Mouse (Mus musculus) forebrain, embryonic 12.5 days (tissue): ENCODE data around the gene Myo15b. TPM values are rescaled to one million over a fixed set of nuclear protein-coding genes. Genes with fewer than 3 reads are reported as not detected.

ENCODE experiments used
- ATAC-seq: fragments of 200-750 bp; cut with Nextera tagmentation; 2 replicates; pipeline ENCODE4 v1.8.0; 2017; ENCODE audit warnings: moderate TSS enrichment; ENCODE audit not compliant: low FRiP score
- H3K27ac ChIP-seq: fragments of 300-500 bp; sonication (generic); 2 replicates; pipeline ENCODE4 v1.5.1; 2016; ENCODE audit warnings: mild to moderate bottlenecking
- H3K27me3 ChIP-seq: fragments of 300-500 bp; sonication (generic); 2 replicates; pipeline ENCODE4 v1.6.1; 2016; ENCODE audit warnings: mild to moderate bottlenecking
- H3K36me3 ChIP-seq: fragments of 300-500 bp; sonication (generic); replicated peaks from 2 replicates; pipeline ENCODE4 v1.6.1; 2016; ENCODE audit warnings: mild to moderate bottlenecking
- H3K4me1 ChIP-seq: fragments of 300-500 bp; sonication (generic); 2 replicates; pipeline ENCODE4 v1.6.1; 2016
- H3K4me2 ChIP-seq: fragments of 300-500 bp; sonication (generic); 2 replicates; pipeline ENCODE4 v1.6.1; 2016; ENCODE audit warnings: mild to moderate bottlenecking, moderate library complexity
- H3K4me3 ChIP-seq: fragments of 300-500 bp; sonication (generic); replicated peaks from 2 replicates; pipeline ENCODE4 v1.5.1; 2016; ENCODE audit warnings: mild to moderate bottlenecking
- H3K9ac ChIP-seq: fragments of 300-500 bp; sonication (generic); 2 replicates; pipeline ENCODE4 v1.6.1; 2016; ENCODE audit warnings: mild to moderate bottlenecking
- H3K9me3 ChIP-seq: fragments of 300-500 bp; sonication (generic); 2 replicates; pipeline ENCODE4 v1.6.1; 2016
- WGBS: fragments of 180-500 bp; shearing (Covaris S2); methylation state at CpG from one replicate; pipeline ENCODE4 v1.1.7; 2016; 5-methylcytosine and 5-hydroxymethylcytosine counted together
- polyA plus RNA-seq: library from polyadenylated mRNA; unstranded; fragments of >200 nt; fragmentation: Nextera tagmentation; extraction: Ambion mirVana; gene quantifications from 2 replicates; pipeline ENCODE4 v1.2.1, GENCODE M21; 2016

Myo15b gene
- polyA plus RNA-seq, 1 experiment from 2014 or later, result 0.17 TPM

DNA sequence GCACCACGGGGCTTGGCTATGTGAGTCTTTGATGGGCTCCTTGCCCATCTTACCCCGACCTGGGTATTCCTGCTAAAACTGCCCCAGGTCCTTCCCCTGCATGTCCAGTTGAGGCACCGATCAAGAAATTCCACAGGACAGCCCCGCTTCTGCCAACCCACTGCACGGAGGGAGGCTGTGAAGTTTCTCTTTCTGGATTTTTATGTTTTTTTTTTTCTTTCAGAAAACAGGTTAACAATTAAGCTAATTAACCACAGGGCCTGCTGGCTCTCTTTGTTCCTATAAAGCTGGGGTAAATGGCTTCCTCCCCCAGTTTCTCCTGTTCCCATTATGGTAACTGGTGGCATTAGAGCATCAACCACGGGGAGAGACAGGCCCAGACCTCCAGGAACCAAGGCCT lies 24.2 kb upstream of the Myo15b start:
- ATAC-seq, result no peak
- Histone ChIP-seq H3K27ac (no peak overlapping the region), H3K9ac (0 out of 2 replicates have a peak overlapping the region, but pooled peaks have one; percentile 21), H3K9me3 (no peaks in the 10 kb centered on the region), H3K4me2 (no peak overlapping the region), H3K36me3 (no peaks in the 10 kb centered on the region), H3K4me1 (peaks cover 16% of the 10 kb centered on the region), H3K27me3 (peaks cover 43% of the 10 kb centered on the region), H3K4me3 (no peak overlapping the region)
- WGBS, result 51% methylated on average over 6 of the region's 6 CpGs

DNA sequence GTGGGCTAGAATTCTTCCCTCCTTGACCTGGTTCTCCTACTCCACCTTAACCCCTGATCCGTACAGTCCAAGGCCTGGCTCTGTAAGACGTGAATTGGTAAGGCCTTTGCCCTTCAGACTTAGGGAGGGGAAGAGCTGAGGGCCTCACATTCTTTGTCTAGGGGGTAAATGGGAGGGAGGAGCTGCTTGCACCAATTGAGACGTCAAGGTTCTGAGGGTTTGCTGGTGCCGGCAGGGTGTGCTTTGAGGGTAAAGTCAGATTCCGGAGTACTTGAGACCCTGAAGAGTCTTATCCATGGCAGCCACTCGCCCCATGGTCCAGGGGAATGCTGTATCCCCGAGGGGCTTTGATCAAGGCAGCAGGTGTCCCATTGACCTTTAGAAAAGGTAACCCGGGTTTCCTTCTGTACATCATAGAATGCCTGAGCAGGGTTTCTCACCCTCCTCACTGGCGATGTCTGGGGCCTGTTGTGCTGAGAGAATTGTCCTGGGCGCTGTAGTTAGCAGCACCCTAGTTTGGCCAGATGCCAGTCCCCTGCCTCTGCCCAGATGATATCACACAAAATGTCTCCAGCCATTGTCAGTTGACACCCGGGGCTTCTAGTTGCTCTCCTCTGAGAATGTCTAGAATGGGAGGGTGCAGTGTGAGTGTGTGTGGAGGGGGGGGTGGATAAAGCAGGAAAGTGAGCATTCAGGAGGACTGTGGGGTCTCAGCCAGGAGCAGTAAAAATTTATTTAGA lies 21.4 kb upstream of the Myo15b start:
- Histone ChIP-seq H3K27ac (no peak overlapping the region), H3K27me3 (peaks cover 16% of the 10 kb centered on the region), H3K9ac (no peak overlapping the region), H3K4me2 (no peak overlapping the region), H3K9me3 (no peaks in the 10 kb centered on the region), H3K36me3 (no peaks in the 10 kb centered on the region), H3K4me3 (no peak overlapping the region), H3K4me1 (peaks cover 18% of the 10 kb centered on the region)
- ATAC-seq, result no peak
- 41% methylated on average over 11 of the region's 11 CpGs for WGBS

DNA sequence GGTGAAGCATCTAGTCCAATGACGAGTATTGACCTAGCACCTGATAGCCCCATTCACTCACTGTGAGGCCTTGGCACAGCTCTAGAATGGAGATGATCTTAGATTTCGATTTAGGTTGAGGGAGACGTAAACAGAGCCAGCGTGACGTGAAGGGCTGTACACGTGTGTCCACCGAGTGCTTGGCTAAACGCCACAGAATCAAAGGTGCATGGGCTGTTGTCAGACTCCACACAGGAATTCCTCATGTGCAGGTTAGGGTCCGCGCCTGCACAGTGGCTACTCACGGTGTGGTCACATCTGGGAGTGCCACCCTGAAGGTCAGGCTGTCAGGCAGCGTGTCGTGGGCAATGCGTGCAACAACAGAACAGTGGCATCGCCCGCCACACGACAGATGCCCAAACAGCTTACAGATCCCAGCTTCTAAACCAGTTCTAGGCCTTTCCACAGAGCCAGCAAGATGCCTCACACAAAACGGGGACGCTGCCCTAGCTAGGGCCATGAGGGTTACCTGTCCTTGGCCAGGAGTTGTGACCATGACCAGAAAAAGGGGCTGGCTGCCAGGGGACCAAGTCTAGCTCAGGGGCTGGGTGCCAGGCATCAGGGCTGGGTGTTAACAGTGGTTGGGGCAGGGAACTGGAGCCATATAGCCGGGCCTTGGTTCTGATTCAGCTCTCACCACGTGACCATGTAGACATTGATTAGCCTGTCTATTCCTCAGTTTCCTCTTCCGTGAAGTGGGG lies 20.4 kb upstream of the Myo15b start:
- no peak for ATAC-seq
- Histone ChIP-seq H3K36me3 (no peaks in the 10 kb centered on the region), H3K4me3 (no peak overlapping the region), H3K9ac (no peak overlapping the region), H3K9me3 (no peaks in the 10 kb centered on the region), H3K27me3 (peaks cover 7% of the 10 kb centered on the region), H3K27ac (no peak overlapping the region), H3K4me1 (peaks cover 22% of the 10 kb centered on the region), H3K4me2 (no peak overlapping the region)
- 93% methylated on average over 22 of the region's 22 CpGs for WGBS

DNA sequence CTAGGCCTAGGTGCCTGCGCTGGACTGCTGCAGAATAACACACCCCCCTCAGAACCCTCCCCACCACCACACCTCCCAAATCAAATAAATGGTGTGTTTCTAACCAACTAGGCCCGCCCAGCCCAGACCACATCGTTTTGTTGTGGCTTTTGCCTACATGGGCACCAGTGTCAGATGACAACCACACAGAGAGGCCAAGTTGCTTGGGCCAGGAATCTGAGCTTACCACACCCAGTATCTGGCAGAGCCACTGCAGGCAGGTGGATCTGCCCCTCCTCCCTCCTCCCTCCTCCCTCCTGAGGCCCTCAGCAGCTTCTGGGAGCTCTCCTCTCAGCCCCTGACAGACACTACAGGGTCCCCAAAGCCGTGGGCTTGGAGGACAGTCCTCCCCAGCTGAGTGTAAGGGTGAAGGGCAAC lies 19.3 kb upstream of the Myo15b start:
- H3K9me3 ChIP-seq, result no peaks in the 10 kb centered on the region
- no peak overlapping the region for H3K4me3 ChIP-seq
- peaks cover 3% of the 10 kb centered on the region for H3K27me3 ChIP-seq
- no peak overlapping the region for H3K4me2 ChIP-seq
- H3K36me3 ChIP-seq, result no peaks in the 10 kb centered on the region
- no peak overlapping the region for H3K27ac ChIP-seq
- H3K4me1 ChIP-seq, result peaks cover 15% of the 10 kb centered on the region
- 52% methylated on average over 4 of the region's 4 CpGs for WGBS
- ATAC-seq, result no peak
- H3K9ac ChIP-seq, result no peak overlapping the region

DNA sequence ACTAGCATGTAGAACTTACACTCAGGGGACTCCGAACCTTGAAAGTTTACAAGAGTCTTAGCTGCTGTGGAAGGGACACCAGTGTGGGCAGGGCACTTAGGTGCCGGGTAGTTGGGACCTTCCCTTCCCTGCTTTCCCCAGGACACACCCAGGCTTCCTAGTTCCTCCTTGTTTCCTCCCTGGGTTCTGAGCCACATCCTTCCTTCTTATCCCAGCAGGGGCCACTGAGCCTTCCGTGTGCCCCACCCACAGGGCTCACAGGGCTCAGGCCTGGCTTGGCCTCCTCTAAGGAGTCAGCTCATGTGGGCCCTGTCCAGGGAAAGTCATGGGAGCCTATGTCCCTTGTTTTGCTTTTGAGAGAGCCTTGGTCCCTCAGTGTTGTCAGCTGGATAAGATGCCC lies 18.5 kb upstream of the Myo15b start:
- Histone ChIP-seq H3K4me3 (no peak overlapping the region), H3K27me3 (peaks cover 3% of the 10 kb centered on the region), H3K27ac (no peak overlapping the region), H3K36me3 (no peaks in the 10 kb centered on the region), H3K9ac (no peak overlapping the region), H3K4me2 (no peak overlapping the region), H3K9me3 (no peaks in the 10 kb centered on the region), H3K4me1 (peaks cover 15% of the 10 kb centered on the region)
- no peak for ATAC-seq
- 66% methylated on average over 3 of the region's 3 CpGs for WGBS

DNA sequence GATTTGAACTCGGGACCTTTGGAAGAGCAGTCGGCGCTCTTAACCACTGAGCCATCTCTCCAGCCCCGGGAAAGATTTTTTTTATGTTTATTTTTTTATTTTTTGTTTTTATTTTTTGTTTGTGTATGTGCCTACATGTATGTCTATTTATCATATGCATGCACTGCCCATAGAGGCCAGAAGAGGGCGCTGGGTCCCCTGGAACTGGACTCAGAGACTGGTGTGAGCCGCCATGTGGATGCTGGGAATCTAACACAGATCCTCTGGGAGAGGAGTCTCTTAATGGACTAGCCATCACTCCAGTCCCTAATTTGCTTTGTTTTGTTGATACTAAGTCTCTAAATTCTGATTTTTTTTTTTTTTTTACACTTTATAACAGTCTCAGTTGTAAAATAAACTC lies 17.2 kb upstream of the Myo15b start:
- 83% methylated on average over 6 of the region's 6 CpGs for WGBS
- Histone ChIP-seq H3K9ac (no peak overlapping the region), H3K4me1 (peaks cover 10% of the 10 kb centered on the region)

DNA sequence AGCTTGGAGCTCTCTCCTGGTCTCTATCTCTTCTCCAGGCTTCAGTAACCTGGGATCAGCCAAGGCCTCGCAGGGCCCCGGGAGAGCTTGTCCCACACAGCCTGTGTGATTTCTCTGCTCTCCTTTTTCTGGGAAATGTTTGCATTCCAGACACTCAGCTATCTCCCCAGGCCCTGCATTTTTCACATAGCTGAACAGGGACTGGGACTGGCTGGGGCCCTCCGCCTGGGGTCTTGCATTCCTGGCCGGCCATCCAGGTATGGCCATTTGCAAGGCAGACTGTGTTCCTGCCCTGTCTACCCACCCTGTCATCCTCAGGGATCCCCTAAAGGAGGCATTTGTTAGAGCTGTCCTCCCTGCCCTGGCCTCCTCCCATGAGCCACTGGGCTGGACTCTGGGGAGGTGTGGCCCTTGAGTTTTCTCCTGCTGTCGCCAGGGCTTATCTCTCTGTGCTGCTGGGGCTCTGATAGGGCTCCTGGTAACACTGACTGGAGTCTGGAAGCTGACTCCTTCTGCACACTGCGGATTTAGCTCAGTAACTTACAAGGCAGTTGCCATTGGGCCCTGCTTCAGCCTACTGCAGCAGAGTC lies 16.1 kb upstream of the Myo15b start:
- H3K4me3 ChIP-seq, result no peak overlapping the region
- peaks cover 10% of the 10 kb centered on the region for H3K4me1 ChIP-seq
- WGBS, result 30% methylated on average over 6 of the region's 6 CpGs
- H3K9ac ChIP-seq, result no peak overlapping the region
- H3K36me3 ChIP-seq, result no peaks in the 10 kb centered on the region
- peak overlapping the region; percentile 56; the same call in 1 of the 2 replicates for H3K27ac ChIP-seq
- ATAC-seq, result no peak
- no peaks in the 10 kb centered on the region for H3K27me3 ChIP-seq
- 0 out of 2 replicates have a peak, but pooled peaks cover 5% of the 10 kb centered on the region for H3K9me3 ChIP-seq
- no peak overlapping the region for H3K4me2 ChIP-seq

More for the DNA sequence above, 17.2 kb upstream of the Myo15b start:
- Histone ChIP-seq H3K27me3 (peaks cover 1% of the 10 kb centered on the region), H3K4me3 (no peak overlapping the region), H3K27ac (no peak overlapping the region), H3K9me3 (0 out of 2 replicates have a peak, but pooled peaks cover 5% of the 10 kb centered on the region), H3K4me2 (no peak overlapping the region), H3K36me3 (no peaks in the 10 kb centered on the region)
- no peak for ATAC-seq

DNA sequence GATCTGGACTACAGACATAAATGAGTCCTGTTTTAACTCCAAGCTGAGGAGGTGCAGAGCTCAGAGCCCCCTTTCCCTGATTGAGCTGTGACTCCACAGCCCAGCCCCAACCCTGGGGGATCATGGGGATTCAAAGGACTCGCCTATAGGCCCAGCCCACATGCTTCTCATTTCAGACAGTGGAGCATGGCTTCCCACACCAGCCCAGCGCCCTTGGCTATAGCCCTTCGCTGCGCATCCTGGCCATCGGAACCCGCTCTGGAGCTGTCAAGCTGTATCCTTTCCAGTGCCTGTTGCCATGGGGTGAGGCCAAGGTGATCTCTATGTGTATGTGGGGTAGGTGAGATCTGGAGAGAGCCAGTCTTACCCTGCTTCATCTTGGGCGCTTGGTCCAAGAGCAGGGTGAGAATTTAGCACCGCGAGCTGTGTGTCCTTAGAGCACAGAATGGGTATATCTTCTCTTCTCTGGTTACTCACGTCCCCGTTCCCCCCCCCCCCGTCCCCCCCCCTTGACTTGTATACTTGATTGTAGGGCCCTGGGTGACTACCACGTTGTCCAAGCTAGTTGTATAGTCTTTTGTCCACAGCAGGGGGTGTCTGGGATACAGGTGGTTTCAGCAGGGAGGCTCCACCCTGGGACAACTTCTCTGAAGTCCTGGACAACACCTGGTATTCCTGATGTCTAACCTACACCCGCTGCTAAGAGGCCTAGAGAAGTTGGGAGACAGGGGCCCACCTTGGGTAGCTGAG lies 14.9 kb upstream of the Myo15b start:
- ATAC-seq, result no peak
- H3K4me3 ChIP-seq, result no peak overlapping the region
- no peak overlapping the region for H3K9ac ChIP-seq
- 84% methylated on average over 11 of the region's 14 CpGs for WGBS
- no peaks in the 10 kb centered on the region for H3K36me3 ChIP-seq
- H3K4me1 ChIP-seq, result peaks cover 10% of the 10 kb centered on the region; the same call in 1 of the 2 replicates
- no peak overlapping the region for H3K4me2 ChIP-seq
- 0 out of 2 replicates have a peak, but pooled peaks cover 5% of the 10 kb centered on the region for H3K9me3 ChIP-seq
- H3K27ac ChIP-seq, result no peak overlapping the region
- H3K27me3 ChIP-seq, result no peaks in the 10 kb centered on the region

DNA sequence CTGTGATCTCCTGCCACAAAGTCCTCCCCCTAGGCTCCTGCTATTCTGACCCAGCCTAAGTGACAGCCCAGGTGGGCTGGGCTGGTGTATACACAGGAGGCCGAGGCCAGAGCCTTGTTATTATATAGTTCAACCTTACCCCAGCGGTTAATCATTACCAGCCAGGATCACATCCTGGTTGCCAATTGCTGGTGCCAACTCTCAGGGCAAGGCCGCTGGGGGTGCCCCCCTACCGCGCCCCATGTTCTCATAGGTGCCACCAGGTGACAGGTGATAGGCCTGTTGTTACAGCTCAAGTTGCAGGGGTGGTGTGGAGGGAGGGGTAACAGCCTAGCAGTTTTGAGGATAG lies 14.3 kb upstream of the Myo15b start:
- H3K36me3 ChIP-seq, result no peaks in the 10 kb centered on the region

DNA sequence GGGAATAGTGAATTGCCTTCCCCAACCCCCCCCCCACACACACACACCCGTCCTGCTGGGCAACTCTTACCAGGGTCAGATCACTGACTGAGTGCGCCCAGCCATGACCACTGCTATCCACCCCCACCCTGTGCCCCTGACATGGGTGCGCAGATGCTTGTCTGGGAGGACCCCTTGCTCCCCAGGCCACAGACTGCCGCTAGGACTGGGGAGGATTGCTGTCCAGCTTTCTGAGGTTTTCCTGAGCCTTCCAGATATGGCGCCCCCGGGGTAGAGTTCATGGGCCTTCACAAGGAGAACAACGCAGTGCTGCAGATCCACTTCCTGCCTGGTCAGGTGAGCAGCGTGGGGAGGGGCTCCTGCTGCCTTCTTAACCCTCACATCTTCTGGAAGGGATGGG lies 14.0 kb upstream of the Myo15b start:
- H3K36me3 ChIP-seq, result no peaks in the 10 kb centered on the region
- H3K9me3 ChIP-seq, result 0 out of 2 replicates have a peak, but pooled peaks cover 5% of the 10 kb centered on the region
- no peak for ATAC-seq
- H3K27ac ChIP-seq, result no peak overlapping the region
- no peak overlapping the region for H3K4me3 ChIP-seq
- WGBS, result 58% methylated on average over 8 of the region's 8 CpGs
- H3K27me3 ChIP-seq, result no peaks in the 10 kb centered on the region
- H3K4me2 ChIP-seq, result no peak overlapping the region
- peaks cover 10% of the 10 kb centered on the region; the same call in 1 of the 2 replicates for H3K4me1 ChIP-seq
- no peak overlapping the region for H3K9ac ChIP-seq

More for the DNA sequence above, 14.3 kb upstream of the Myo15b start:
- no peak overlapping the region for H3K4me2 ChIP-seq
- H3K27me3 ChIP-seq, result no peaks in the 10 kb centered on the region
- no peak for ATAC-seq
- H3K4me1 ChIP-seq, result peaks cover 10% of the 10 kb centered on the region; the same call in 1 of the 2 replicates
- H3K4me3 ChIP-seq, result no peak overlapping the region
- 93% methylated on average over 5 of the region's 5 CpGs for WGBS
- 0 out of 2 replicates have a peak, but pooled peaks cover 5% of the 10 kb centered on the region for H3K9me3 ChIP-seq
- no peak overlapping the region for H3K9ac ChIP-seq
- no peak overlapping the region for H3K27ac ChIP-seq

DNA sequence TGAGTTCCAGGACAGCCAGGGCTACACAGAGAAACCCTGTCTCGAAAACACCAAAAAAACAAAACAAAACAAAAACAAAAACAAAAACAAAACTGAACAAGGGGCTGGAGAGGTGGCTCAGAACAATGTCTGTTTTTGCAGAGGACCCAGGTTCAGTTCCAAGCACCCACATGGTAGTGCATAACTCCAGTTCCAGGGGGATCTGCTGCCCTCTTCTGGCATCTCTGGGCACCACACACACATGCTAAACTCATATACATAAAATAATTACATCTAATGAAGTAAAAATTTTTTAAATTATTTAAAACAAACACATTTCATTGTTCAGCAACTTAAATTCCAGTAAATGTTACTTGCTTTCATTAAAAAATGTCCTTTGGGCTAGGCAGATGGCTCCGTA lies 12.4 kb upstream of the Myo15b start:
- H3K4me1 ChIP-seq, result peaks cover 10% of the 10 kb centered on the region; the same call in 1 of the 2 replicates
- no peak for ATAC-seq
- WGBS, result 97% methylated on average over 2 of the region's 2 CpGs
- no peak overlapping the region for H3K4me2 ChIP-seq
- 0 out of 2 replicates have a peak, but pooled peaks cover 5% of the 10 kb centered on the region for H3K9me3 ChIP-seq
- H3K9ac ChIP-seq, result no peak overlapping the region
- no peaks in the 10 kb centered on the region for H3K27me3 ChIP-seq
- no peaks in the 10 kb centered on the region for H3K36me3 ChIP-seq
- H3K27ac ChIP-seq, result no peak overlapping the region
- H3K4me3 ChIP-seq, result no peak overlapping the region

DNA sequence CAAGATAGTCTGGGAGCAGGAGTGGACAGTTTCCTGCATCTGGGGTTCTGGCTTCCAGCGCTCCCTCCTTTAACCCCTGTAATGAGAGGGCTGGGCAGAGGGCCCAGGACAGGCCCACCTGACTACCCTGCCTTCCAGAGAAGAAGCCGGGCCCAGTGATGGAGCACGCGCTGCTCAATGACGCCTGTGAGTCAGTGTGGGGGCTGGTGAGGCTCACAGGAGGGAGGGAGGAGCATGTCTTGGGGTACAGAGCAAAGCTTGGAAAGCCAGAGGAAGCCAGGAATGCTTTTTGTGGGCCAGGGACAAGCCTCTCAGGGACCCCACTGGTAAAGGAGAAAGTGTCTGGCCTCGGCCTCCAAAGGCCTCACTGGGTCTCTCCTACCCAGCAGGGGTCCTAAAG lies 3.5 kb upstream of the Myo15b start:
- H3K27ac ChIP-seq, result no peak overlapping the region

More for the DNA sequence above, 3.5 kb upstream of the Myo15b start:
- ATAC-seq, result no peak
- H3K4me1 ChIP-seq, result peaks cover 18% of the 10 kb centered on the region
- 80% methylated on average over 6 of the region's 6 CpGs for WGBS
- no peak overlapping the region for H3K9ac ChIP-seq
- no peaks in the 10 kb centered on the region for H3K36me3 ChIP-seq
- H3K9me3 ChIP-seq, result no peaks in the 10 kb centered on the region
- no peak overlapping the region for H3K4me3 ChIP-seq
- no peak overlapping the region for H3K4me2 ChIP-seq
- peaks cover 40% of the 10 kb centered on the region for H3K27me3 ChIP-seq
